Mouse (Mus musculus) neutrophil, adult 5-6 weeks (primary cell): Measurements from ENCODE around the gene Tra2b. TPM values are rescaled to one million over a fixed set of nuclear protein-coding genes. Genes with fewer than 3 reads are reported as not detected.
"Not testable (repeated sequence)": the region's sequence is repeated elsewhere in the genome, so short reads cannot be mapped to it uniquely, and the experiment has no call there.

Experiments
- ATAC-seq: fragments of 151-379, 151-347 bp; 2 replicates; pipeline ENCODE4 v1.8.0; 2017; ENCODE audit warnings: mild to moderate bottlenecking, moderate TSS enrichment; ENCODE audit not compliant: insufficient number of reproducible peaks, poor library complexity, low FRiP score, severe bottlenecking; ENCODE audit errors: extremely low read depth
- total RNA-seq: library from RNA; stranded (forward); fragments of 200-1000 nt; gene quantifications from 2 replicates; pipeline ENCODE4 v1.2.3, GENCODE M21; 2017

Gene Tra2b
- total RNA-seq, 1 experiment from 2014 or later: 374 TPM

GRCm38 (mm10) chr16:22252255-22252654, 13.6 kb downstream of the Tra2b start:
- ATAC-seq: not testable (repeated sequence)

- ATAC-seq: no peak
Observed at GRCm38 (mm10) chr16:22250307-22250706, 15.5 kb downstream of the Tra2b start.

GRCm38 (mm10) chr16:22249754-22250153, 16.1 kb downstream of the Tra2b start:
- no peak for ATAC-seq

- no peak for ATAC-seq
Observed at GRCm38 (mm10) chr16:22242239-22242866, 23.5 kb downstream of the Tra2b start.

GRCm38 (mm10) chr16:22241376-22242238, 24.2 kb downstream of the Tra2b start:
- no peak for ATAC-seq

GRCm38 (mm10) chr16:22240856-22241255, 24.9 kb downstream of the Tra2b start:
- ATAC-seq: no peak

- ATAC-seq: no peak
Observed at GRCm38 (mm10) chr16:22239978-22240377, 25.8 kb downstream of the Tra2b start.

- no peak for ATAC-seq
Observed at GRCm38 (mm10) chr16:22238928-22239620, 26.7 kb downstream of the Tra2b start.

GRCm38 (mm10) chr16:22238402-22238801, 27.4 kb downstream of the Tra2b start:
- not testable (repeated sequence) for ATAC-seq

GRCm38 (mm10) chr16:22236814-22237213, 29.0 kb downstream of the Tra2b start:
- ATAC-seq: no peak

- no peak for ATAC-seq
Observed at GRCm38 (mm10) chr16:22234535-22234934, 31.3 kb downstream of the Tra2b start.

GRCm38 (mm10) chr16:22230276-22230675, 35.5 kb downstream of the Tra2b start:
- not testable (repeated sequence) for ATAC-seq

- ATAC-seq: no peak
Observed at GRCm38 (mm10) chr16:22203501-22203900, 62.3 kb downstream of the Tra2b start.

- ATAC-seq: no peak
Observed at GRCm38 (mm10) chr16:22201858-22202257, 63.9 kb downstream of the Tra2b start.

GRCm38 (mm10) chr16:22200476-22200875, 65.3 kb downstream of the Tra2b start:
- ATAC-seq: no peak

Other genes with a start within 250 kb of the Tra2b start
- 0.47 and 0.61 TPM in 2 replicates for gene Igf2bp2, start 102.7 kb downstream of the Tra2b start, total RNA-seq
- 1.8 and 2.8 TPM in 2 replicates for gene Etv5, start 173.7 kb upstream of the Tra2b start, total RNA-seq